Mouse (Mus musculus) forebrain, embryonic 15.5 days (tissue): ENCODE results near the gene Gm28308. TPM values are rescaled to one million over a fixed set of nuclear protein-coding genes. Genes with fewer than 3 reads are reported as not detected.

ENCODE experiments used
- ATAC-seq: fragments of 200-750 bp; cut with Nextera tagmentation; replicated peaks from 2 replicates; pipeline ENCODE4 v1.8.0; 2017; ENCODE audit warnings: mild to moderate bottlenecking, moderate TSS enrichment, moderate library complexity
- H3K27ac ChIP-seq: fragments of 300-500 bp; sonication (generic); replicated peaks from 2 replicates; pipeline ENCODE4 v1.5.1; 2015; ENCODE audit warnings: mild to moderate bottlenecking, inconsistent platforms
- H3K27me3 ChIP-seq: fragments of 300-500 bp; sonication (generic); 2 replicates; pipeline ENCODE4 v1.6.1; 2015; ENCODE audit warnings: inconsistent platforms
- H3K36me3 ChIP-seq: fragments of 300-500 bp; sonication (generic); 2 replicates; pipeline ENCODE4 v1.6.1; 2015; ENCODE audit warnings: mild to moderate bottlenecking, inconsistent platforms
- H3K4me1 ChIP-seq: fragments of 300-500 bp; sonication (generic); 2 replicates; pipeline ENCODE4 v1.6.1; 2015; ENCODE audit warnings: inconsistent platforms
- H3K4me2 ChIP-seq: fragments of 300-500 bp; sonication (generic); replicated peaks from 2 replicates; pipeline ENCODE4 v1.6.1; 2015; ENCODE audit warnings: mild to moderate bottlenecking, inconsistent platforms
- H3K4me3 ChIP-seq: fragments of 300-500 bp; sonication (generic); 2 replicates; pipeline ENCODE4 v1.5.1; 2015; ENCODE audit warnings: mild to moderate bottlenecking, inconsistent platforms
- H3K9ac ChIP-seq: fragments of 300-500 bp; sonication (generic); replicated peaks from 2 replicates; pipeline ENCODE4 v1.6.1; 2015; ENCODE audit warnings: mild to moderate bottlenecking, inconsistent platforms
- H3K9me3 ChIP-seq: fragments of 300-500 bp; sonication (generic); 2 replicates; pipeline ENCODE4 v1.6.1; 2016; ENCODE audit warnings: inconsistent platforms
- WGBS: fragments of 180-500 bp; shearing (Covaris S2); methylation state at CpG from one replicate; pipeline ENCODE4 v1.1.7; 2015; ENCODE audit warnings: mixed read lengths; 5-methylcytosine and 5-hydroxymethylcytosine counted together
- polyA plus RNA-seq: library from polyadenylated mRNA; unstranded; fragments of >200 nt; fragmentation: Nextera tagmentation; extraction: Ambion mirVana; gene quantifications from 2 replicates; pipeline ENCODE4 v1.2.1, GENCODE M21; 2015

Gm28308 gene
- polyA plus RNA-seq, 1 experiment from 2014 or later: not detected

DNA sequence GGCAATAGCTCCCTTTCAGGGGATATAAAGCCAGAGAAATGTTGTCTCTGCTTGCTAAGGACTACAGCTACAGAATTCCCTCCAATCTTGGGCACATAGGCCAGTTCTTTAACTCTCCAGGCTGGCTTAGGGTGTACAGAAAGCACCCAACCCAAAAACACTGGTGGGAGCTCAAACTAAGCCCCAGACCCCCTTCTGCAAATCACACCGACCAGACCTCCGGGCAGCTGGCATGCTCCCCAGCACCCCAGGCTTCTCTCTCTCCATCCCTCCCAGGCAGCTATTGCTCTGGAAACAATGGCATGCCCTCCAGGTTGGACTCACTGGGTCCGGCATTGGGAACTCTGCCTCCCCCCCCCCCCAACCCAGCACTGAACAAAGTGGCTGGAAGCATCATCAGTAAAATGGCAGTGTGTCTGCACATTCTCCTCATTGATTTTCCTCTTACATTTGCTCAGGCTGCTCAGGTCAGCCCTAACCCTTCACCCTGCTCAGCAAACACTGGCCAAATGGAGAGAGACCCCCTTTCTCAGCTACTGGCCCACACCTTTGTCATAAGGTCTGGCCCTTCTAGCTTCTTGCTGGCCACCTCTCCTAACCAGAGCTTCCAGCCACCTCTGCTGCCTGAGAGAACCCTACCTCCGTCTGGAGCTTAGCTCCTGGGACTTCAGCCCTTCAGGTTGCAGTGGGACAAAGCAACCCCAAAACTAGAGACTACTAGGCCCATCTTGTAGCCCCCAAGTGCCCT, 34.0 kb downstream of the Gm28308 start:
- Histone ChIP-seq H3K27me3 (peaks cover 98% of the 10 kb centered on the region), H3K9ac (no peak overlapping the region), H3K36me3 (no peaks in the 10 kb centered on the region), H3K4me2 (no peak overlapping the region), H3K4me3 (no peak overlapping the region), H3K9me3 (no peaks in the 10 kb centered on the region), H3K27ac (no peak overlapping the region), H3K4me1 (no peaks in the 10 kb centered on the region)
- WGBS: 4% methylated on average over 4 of the region's 4 CpGs
- no peak for ATAC-seq

DNA sequence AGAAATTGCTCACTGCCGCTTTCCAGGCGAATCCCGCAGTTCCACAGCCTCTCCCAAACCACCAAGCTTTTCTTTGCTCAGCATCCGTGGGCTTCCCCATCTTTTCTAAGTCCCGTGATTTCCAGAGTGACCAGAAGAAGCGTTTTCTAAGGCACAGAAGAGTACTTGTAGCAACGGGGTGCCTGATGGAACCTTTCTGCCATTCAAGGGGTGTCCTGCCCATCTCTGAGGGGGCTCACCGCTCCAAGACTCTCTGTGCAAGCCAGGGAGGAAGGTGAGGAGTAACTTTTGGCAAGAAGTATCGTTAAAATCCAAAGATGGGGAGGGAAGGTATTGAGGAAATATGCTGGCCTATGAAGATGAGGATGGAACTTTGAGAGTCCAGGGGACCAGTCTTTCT, 35.3 kb downstream of the Gm28308 start:
- Histone ChIP-seq H3K9me3 (no peaks in the 10 kb centered on the region), H3K4me2 (no peak overlapping the region), H3K4me3 (no peak overlapping the region), H3K27me3 (peaks cover 98% of the 10 kb centered on the region), H3K36me3 (no peaks in the 10 kb centered on the region), H3K4me1 (no peaks in the 10 kb centered on the region), H3K27ac (no peak overlapping the region), H3K9ac (no peak overlapping the region)
- WGBS: 1% methylated on average over 9 of the region's 9 CpGs
- ATAC-seq: no peak

DNA sequence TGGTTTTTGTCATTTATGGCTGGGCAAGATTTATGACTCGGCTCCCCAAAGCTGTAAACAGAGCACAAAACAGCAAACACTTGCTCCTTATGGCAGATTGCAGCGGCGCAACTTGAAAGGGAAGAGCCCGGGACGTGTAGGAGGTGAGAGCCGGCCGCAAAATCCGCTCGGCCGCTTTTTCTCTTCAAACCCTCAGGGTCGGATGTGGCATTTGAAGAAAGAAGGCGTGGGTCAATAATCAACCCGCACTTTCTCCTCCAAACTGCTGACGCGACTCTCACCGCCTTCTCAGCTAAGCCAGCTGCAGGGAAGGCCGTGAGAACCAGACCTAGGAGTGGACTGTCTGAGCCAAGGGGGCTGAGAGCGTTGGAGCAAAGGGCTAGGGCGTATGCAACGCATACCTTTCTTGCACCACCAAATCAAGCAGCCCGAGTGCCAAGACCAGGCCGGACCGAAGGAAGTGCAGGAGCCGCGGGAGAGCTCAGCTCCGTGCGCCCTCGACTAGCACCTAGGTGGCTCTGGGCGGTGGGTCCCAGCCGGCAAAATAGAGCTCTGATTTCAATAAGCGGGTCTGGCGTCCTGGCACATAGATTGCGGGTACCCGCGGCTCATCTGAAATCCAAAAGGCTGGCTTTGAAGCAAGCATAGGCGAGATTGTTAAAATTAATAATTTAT, 35.9 kb downstream of the Gm28308 start, which contains the start of gene 5730596B20Rik:
TSS of gene 5730596B20Rik (plus strand) at position 438 of the 675 bp plus-strand sequence.
- Histone ChIP-seq H3K4me1 (peaks cover 6% of the 10 kb centered on the region; the same call in 1 of the 2 replicates), H3K9me3 (no peaks in the 10 kb centered on the region), H3K27me3 (peaks cover 98% of the 10 kb centered on the region), H3K27ac (no peak within 1 kb of the TSS), H3K4me2 (no peak within 1 kb of the TSS), H3K4me3 (no peak within 1 kb of the TSS), H3K9ac (no peak within 1 kb of the TSS), H3K36me3 (no peaks in the 10 kb centered on the region)
- WGBS: under 1% methylated on average over 36 of the region's 36 CpGs
- ATAC-seq: no peak

GRCm38 (mm10) chr6:52176391-52176790, 36.7 kb downstream of the Gm28308 start:
- no peak overlapping the region for H3K4me2 ChIP-seq
- no peak overlapping the region for H3K9ac ChIP-seq
- H3K36me3 ChIP-seq: no peaks in the 10 kb centered on the region
- H3K4me3 ChIP-seq: no peak overlapping the region
- H3K4me1 ChIP-seq: peaks cover 6% of the 10 kb centered on the region; the same call in 1 of the 2 replicates
- no peaks in the 10 kb centered on the region for H3K9me3 ChIP-seq
- no peak overlapping the region for H3K27ac ChIP-seq
- peaks cover 98% of the 10 kb centered on the region for H3K27me3 ChIP-seq
- ATAC-seq: no peak
- under 1% methylated on average over 6 of the region's 6 CpGs for WGBS

DNA sequence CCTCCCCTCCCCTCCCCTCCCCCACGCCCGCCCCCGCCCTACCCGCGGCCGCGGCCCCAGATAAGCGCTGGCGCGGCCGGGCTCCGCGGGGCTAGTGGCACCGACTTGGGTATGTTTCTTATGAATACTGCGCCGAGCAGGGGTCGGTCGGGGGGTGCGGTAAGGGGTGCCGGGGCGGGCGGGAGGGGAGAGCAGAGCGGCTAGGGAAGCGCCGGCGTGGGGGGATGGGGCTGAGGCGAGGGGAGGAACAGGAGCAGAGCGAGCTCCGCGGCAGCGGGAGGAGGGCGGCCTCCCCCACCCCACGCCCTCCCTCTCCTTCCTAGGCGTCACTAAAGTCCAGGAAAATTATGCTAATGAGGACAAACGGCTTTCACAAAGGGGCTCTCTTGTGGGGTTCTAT, 37.3 kb downstream of the Gm28308 start:
- Histone ChIP-seq H3K4me3 (no peak overlapping the region), H3K27me3 (peaks cover 98% of the 10 kb centered on the region), H3K27ac (no peak overlapping the region), H3K9ac (no peak overlapping the region), H3K4me1 (peaks cover 6% of the 10 kb centered on the region; the same call in 1 of the 2 replicates), H3K4me2 (no peak overlapping the region), H3K9me3 (no peaks in the 10 kb centered on the region), H3K36me3 (no peaks in the 10 kb centered on the region)
- ATAC-seq: no peak
- WGBS: under 1% methylated on average over 18 of the region's 35 CpGs

GRCm38 (mm10) chr6:52174968-52175751, 38.0 kb downstream of the Gm28308 start:
- H3K4me1 ChIP-seq: peaks cover 6% of the 10 kb centered on the region; the same call in 1 of the 2 replicates
- H3K36me3 ChIP-seq: no peaks in the 10 kb centered on the region
- H3K27ac ChIP-seq: no peak overlapping the region
- H3K4me3 ChIP-seq: no peak overlapping the region
- H3K9me3 ChIP-seq: no peaks in the 10 kb centered on the region
- under 1% methylated on average over 41 of the region's 41 CpGs for WGBS
- H3K4me2 ChIP-seq: no peak overlapping the region
- H3K27me3 ChIP-seq: peaks cover 98% of the 10 kb centered on the region
- ATAC-seq: no peak
- no peak overlapping the region for H3K9ac ChIP-seq

DNA sequence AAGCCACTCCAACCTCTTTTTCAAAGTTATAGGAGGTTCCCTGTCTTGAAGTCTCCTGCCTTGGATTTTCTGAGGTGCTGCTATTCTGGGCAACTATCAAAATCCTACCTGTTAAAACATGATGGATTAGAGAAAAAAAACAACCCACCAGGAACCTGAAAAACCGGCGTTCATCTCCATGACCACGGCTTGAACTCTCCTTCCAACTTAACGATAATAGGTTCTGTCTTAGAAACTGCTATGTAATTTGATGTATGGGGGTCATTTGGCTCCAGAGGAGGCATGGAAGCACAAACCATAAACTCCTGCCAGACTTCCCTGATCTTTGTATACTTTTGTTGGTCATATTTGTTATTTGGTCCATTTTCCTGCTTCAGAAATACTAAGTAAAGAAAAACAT, 39.5 kb downstream of the Gm28308 start:
- no peaks in the 10 kb centered on the region for H3K9me3 ChIP-seq
- peaks cover 6% of the 10 kb centered on the region; the same call in 1 of the 2 replicates for H3K4me1 ChIP-seq
- H3K27me3 ChIP-seq: peaks cover 95% of the 10 kb centered on the region
- 5% methylated on average over 4 of the region's 4 CpGs for WGBS
- H3K9ac ChIP-seq: no peak overlapping the region
- H3K36me3 ChIP-seq: no peaks in the 10 kb centered on the region
- no peak for ATAC-seq
- no peak overlapping the region for H3K4me2 ChIP-seq
- H3K4me3 ChIP-seq: no peak overlapping the region
- H3K27ac ChIP-seq: no peak overlapping the region

DNA sequence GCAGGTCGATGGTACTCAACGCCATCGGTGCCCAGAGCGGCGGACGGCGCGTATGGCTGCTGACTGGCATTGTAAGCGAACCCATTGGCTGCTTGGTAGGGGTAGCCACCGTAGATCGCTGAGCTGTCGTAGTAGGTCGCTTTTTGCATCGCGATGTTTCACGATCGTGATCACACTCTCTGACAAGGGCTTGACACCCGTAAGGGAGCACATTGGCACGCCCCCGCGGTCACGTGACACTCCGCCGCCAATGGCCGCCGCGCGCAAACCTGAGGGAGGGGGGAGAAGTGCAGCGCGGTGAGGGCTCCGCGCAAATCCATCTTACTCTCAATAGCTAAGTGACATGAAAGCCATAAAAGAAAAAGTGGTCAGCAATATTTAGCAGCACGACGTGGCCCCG, 40.6 kb downstream of the Gm28308 start:
- Histone ChIP-seq H3K27ac (no peak overlapping the region), H3K27me3 (peaks cover 95% of the 10 kb centered on the region), H3K4me1 (peaks cover 6% of the 10 kb centered on the region; the same call in 1 of the 2 replicates), H3K9me3 (no peaks in the 10 kb centered on the region), H3K4me2 (peak overlapping the region; percentile 8), H3K4me3 (no peak overlapping the region), H3K9ac (no peak overlapping the region), H3K36me3 (no peaks in the 10 kb centered on the region)
- no peak for ATAC-seq
- 1% methylated on average over 35 of the region's 35 CpGs for WGBS

DNA sequence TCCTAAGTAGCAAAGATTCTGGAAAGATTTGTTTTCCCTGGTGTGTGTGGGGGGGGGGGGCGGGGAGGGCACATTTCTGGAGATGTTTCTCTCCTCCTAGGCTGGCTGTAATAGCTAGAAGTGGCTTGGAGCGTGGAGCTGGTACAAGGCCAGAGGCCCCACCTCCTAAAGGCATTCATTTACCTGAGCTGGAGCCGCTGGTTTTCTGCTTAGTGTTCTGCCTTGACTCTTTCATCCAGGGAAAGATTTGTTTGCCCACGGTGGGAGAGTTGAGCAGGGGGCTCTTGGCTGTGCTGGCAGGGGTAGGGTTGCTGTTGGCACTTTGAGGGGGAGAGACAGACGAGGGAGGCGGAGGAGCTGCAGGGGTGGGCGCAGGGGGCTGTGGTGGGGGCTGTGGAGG, 41.2 kb downstream of the Gm28308 start:
- Histone ChIP-seq H3K4me3 (no peak overlapping the region), H3K36me3 (no peaks in the 10 kb centered on the region), H3K4me1 (peaks cover 6% of the 10 kb centered on the region; the same call in 1 of the 2 replicates), H3K27me3 (peaks cover 95% of the 10 kb centered on the region), H3K9ac (no peak overlapping the region), H3K27ac (no peak overlapping the region), H3K4me2 (no peak overlapping the region), H3K9me3 (no peaks in the 10 kb centered on the region)
- no peak for ATAC-seq
- WGBS: 3% methylated on average over 7 of the region's 7 CpGs

- ATAC-seq: no peak
- no peaks in the 10 kb centered on the region for H3K9me3 ChIP-seq
- H3K4me2 ChIP-seq: no peak overlapping the region
- 1% methylated on average over 4 of the region's 4 CpGs for WGBS
- peaks cover 95% of the 10 kb centered on the region for H3K27me3 ChIP-seq
- no peak overlapping the region for H3K4me3 ChIP-seq
- no peak overlapping the region for H3K27ac ChIP-seq
- no peaks in the 10 kb centered on the region for H3K36me3 ChIP-seq
- H3K9ac ChIP-seq: no peak overlapping the region
- peaks cover 6% of the 10 kb centered on the region; the same call in 1 of the 2 replicates for H3K4me1 ChIP-seq
These were observed 41.8 kb downstream of the Gm28308 start for GRCm38 (mm10) chr6:52171331-52171730.

DNA sequence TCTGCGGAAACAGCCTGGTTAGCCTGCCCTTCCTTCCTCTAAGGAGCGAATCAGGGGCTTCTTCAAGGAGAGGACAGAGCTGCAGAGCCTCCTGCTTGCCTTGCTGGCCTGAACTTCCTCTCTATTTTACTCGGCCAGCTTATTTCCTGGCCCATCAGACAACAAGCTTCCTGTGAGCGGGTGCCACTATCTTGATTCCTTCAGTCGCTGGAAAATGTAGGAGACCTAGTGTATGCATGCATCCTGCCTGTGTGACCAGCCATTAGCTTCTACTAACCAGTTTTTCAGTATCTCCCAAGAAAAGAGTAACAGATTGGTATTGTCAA, 42.3 kb downstream of the Gm28308 start:
- Histone ChIP-seq H3K4me1 (peaks cover 6% of the 10 kb centered on the region; the same call in 1 of the 2 replicates), H3K4me3 (no peak overlapping the region), H3K27me3 (peaks cover 95% of the 10 kb centered on the region), H3K9me3 (no peaks in the 10 kb centered on the region), H3K4me2 (no peak overlapping the region), H3K9ac (no peak overlapping the region), H3K27ac (no peak overlapping the region), H3K36me3 (no peaks in the 10 kb centered on the region)
- no peak for ATAC-seq
- 3% methylated on average over 5 of the region's 5 CpGs for WGBS
